Mouse (Mus musculus): Measurements from ENCODE around the gene Kcnk6.

The Kcnk6 gene

GRCm38 (mm10) chr7:29232247-29233013 lies at the start of gene Kcnk6:
Gene Kcnk6, minus strand, starts transcription at chr7:29232515.
- CTCF ChIA-PET: interaction anchor here in 3 of 4 experiments (0.6 to 1.5 kb wide), 8 partner anchors 12 to 171 kb away, joined by 3 to 5 read pairs (median 4); partner anchors contain the start of gene Fam98c (in 1 of the 3)
- POLR2A ChIA-PET: interaction anchor here (0.5 to 2.9 kb wide), 18 partner anchors 11 to 754 kb away, joined by 3 to 11 read pairs (median 4); partner anchors contain the start of genes Ggn (in 2 of the 4), Spred3 (in 2 of the 4), Catsperg1 (in 1 of the 4) and Mrps12 (in 1 of the 4)

- POLR2A ChIA-PET: interaction anchor here (0.6 to 4.7 kb wide), 67 partner anchors 7 to 487 kb away, joined by 3 to 35 read pairs (median 4); partner anchors contain the start of genes Yif1b (in 4 of the 4), 2200002D01Rik (in 2 of the 4), Catsperg1 (in 1 of the 4) and Dpf1 (in 1 of the 4)
- CTCF ChIA-PET: interaction anchor here in 3 of 4 experiments (0.5 to 2.5 kb wide), 14 partner anchors 12 to 508 kb away, joined by 3 to 13 read pairs (median 5); partner anchors contain the start of gene 2200002D01Rik (in 2 of the 3)
These were observed 49.1 kb upstream of the Kcnk6 start, which contains the start of gene Spint2 for GRCm38 (mm10) chr7:29281201-29282073. Gene Spint2, minus strand, starts transcription at chr7:29281912.

GRCm38 (mm10) chr7:29280801-29281200 lies 48.5 kb upstream of the Kcnk6 start:
- CTCF ChIA-PET: interaction anchor here in 3 of 4 experiments (0.5 to 2.5 kb wide), 16 partner anchors 8 to 507 kb away, joined by 3 to 13 read pairs (median 4); partner anchors contain the start of genes 2200002D01Rik (in 2 of the 3) and Ppp1r14a (in 1 of the 3)
- POLR2A ChIA-PET: interaction anchor here (0.6 to 4.7 kb wide), 64 partner anchors 8 to 486 kb away, joined by 3 to 35 read pairs (median 4); partner anchors contain the start of genes Yif1b (in 4 of the 4), 2200002D01Rik (in 2 of the 4), Catsperg1 (in 1 of the 4) and Dpf1 (in 1 of the 4)

- CTCF ChIA-PET: interaction anchor here (0.6 to 2.5 kb wide), 12 partner anchors 9 to 243 kb away, joined by 3 to 13 read pairs (median 4); partner anchors contain the start of genes 2200002D01Rik (in 2 of the 4) and Ppp1r14a (in 1 of the 4)
- POLR2A ChIA-PET: interaction anchor here (0.7 to 4.7 kb wide), 37 partner anchors 8 to 553 kb away, joined by 3 to 35 read pairs (median 4); partner anchors contain the start of genes 2200002D01Rik (in 2 of the 4), Catsperg1 (in 1 of the 4), Dpf1 (in 1 of the 4) and Eif3k (in 1 of the 4)
These were observed 47.6 kb upstream of the Kcnk6 start for GRCm38 (mm10) chr7:29279924-29280323.

- ChIA-PET CTCF (interaction anchor here in 3 of 4 experiments (0.6 to 2.5 kb wide), 6 partner anchors 10 to 244 kb away, joined by 3 to 13 read pairs (median 4); partner anchors contain the start of genes 2200002D01Rik (in 2 of the 3) and Ppp1r14a (in 1 of the 3)), POLR2A (interaction anchor here (0.7 to 4.7 kb wide), 17 partner anchors 8 to 123 kb away, joined by 3 to 35 read pairs (median 5); partner anchors contain the start of genes 2200002D01Rik (in 1 of the 4), Catsperg1 (in 1 of the 4), Fam98c (in 1 of the 4) and Ggn (in 1 of the 4))
These were observed 46.9 kb upstream of the Kcnk6 start for GRCm38 (mm10) chr7:29279261-29279660.

- CTCF ChIA-PET: interaction anchor here in 1 of 4 experiments (1.5 kb wide), 1 partner anchor 33 kb away, joined by 3 read pairs; no protein-coding TSS in a partner anchor
- POLR2A ChIA-PET: interaction anchor here in 2 of 4 experiments (0.6 to 2.2 kb wide), 8 partner anchors 16 to 653 kb away, joined by 3 to 8 read pairs (median 4); partner anchors contain the start of genes 2200002D01Rik (in 1 of the 2) and Yif1b (in 1 of the 2)
These were observed 45.2 kb upstream of the Kcnk6 start for GRCm38 (mm10) chr7:29277510-29277909.

GRCm38 (mm10) chr7:29276715-29277114 lies 44.4 kb upstream of the Kcnk6 start:
- POLR2A ChIA-PET: interaction anchor here in 3 of 4 experiments (0.6 to 2.2 kb wide), 14 partner anchors 10 to 239 kb away, joined by 3 to 8 read pairs (median 3); partner anchors contain the start of genes 2200002D01Rik (in 2 of the 3), Ppp1r14a (in 1 of the 3) and Yif1b (in 1 of the 3)

GRCm38 (mm10) chr7:29271687-29272465 lies 39.6 kb upstream of the Kcnk6 start:
- POLR2A ChIA-PET: interaction anchor here in 2 of 4 experiments (0.5 to 3.5 kb wide), 13 partner anchors 8 to 40 kb away, joined by 3 to 17 read pairs (median 4); partner anchors contain the start of genes 2200002D01Rik (in 1 of the 2), Spint2 (in 1 of the 2) and Yif1b (in 1 of the 2)
- CTCF ChIA-PET: interaction anchor here in 2 of 4 experiments (0.5 to 1.2 kb wide), 4 partner anchors 24 to 327 kb away, joined by 3 to 8 read pairs (median 3); no protein-coding TSS in a partner anchor

More at GRCm38 (mm10) chr7:29276715-29277114, 44.4 kb upstream of the Kcnk6 start:
- CTCF ChIA-PET: interaction anchor here in 3 of 4 experiments (0.6 to 1.5 kb wide), 5 partner anchors 12 to 148 kb away, joined by 3 to 7 read pairs (median 3); no protein-coding TSS in a partner anchor

GRCm38 (mm10) chr7:29270445-29270844 lies 38.1 kb upstream of the Kcnk6 start:
- ChIA-PET POLR2A (interaction anchor here in 3 of 4 experiments (0.5 to 3.5 kb wide), 14 partner anchors 9 to 56 kb away, joined by 3 to 17 read pairs (median 4); partner anchors contain the start of gene 2200002D01Rik (in 2 of the 3)), CTCF (interaction anchor here in 1 of 4 experiments (1.5 kb wide), 2 partner anchors 23 to 224 kb away, joined by 3 to 4 read pairs; partner anchors contain the start of gene 2200002D01Rik)

- POLR2A ChIA-PET: interaction anchor here in 2 of 4 experiments (0.6 to 2.6 kb wide), 3 partner anchors 10 to 14 kb away, joined by 3 to 11 read pairs (median 4); no protein-coding TSS in a partner anchor
- CTCF ChIA-PET: interaction anchor here in 2 of 4 experiments (0.6 to 1.3 kb wide), 2 partner anchors 20 to 275 kb away, joined by 4 to 5 read pairs; no protein-coding TSS in a partner anchor
These were observed 34.6 kb upstream of the Kcnk6 start for GRCm38 (mm10) chr7:29266931-29267330.

- POLR2A ChIA-PET: interaction anchor here in 3 of 4 experiments (0.6 to 2.6 kb wide), 8 partner anchors 14 to 203 kb away, joined by 3 to 11 read pairs (median 4); partner anchors contain the start of genes 2200002D01Rik (in 1 of the 3) and Spint2 (in 1 of the 3)
- CTCF ChIA-PET: interaction anchor here in 3 of 4 experiments (0.6 to 1.4 kb wide), 3 partner anchors 10 to 258 kb away, joined by 3 to 4 read pairs (median 3); partner anchors contain the start of gene Yif1b (in 1 of the 3)
These were observed 33.3 kb upstream of the Kcnk6 start for GRCm38 (mm10) chr7:29265636-29266035.

- ChIA-PET POLR2A (interaction anchor here in 2 of 4 experiments (0.7 to 2.9 kb wide), 5 partner anchors 9 to 17 kb away, joined by 3 to 9 read pairs (median 3); partner anchors contain the start of gene Spint2 (in 1 of the 2)), CTCF (interaction anchor here in 2 of 4 experiments (0.6 to 1.8 kb wide), 3 partner anchors 16 to 20 kb away, joined by 3 to 6 read pairs (median 3); no protein-coding TSS in a partner anchor)
These were observed 31.5 kb upstream of the Kcnk6 start for GRCm38 (mm10) chr7:29263831-29264230.

- CTCF ChIA-PET: interaction anchor here in 2 of 4 experiments (0.5 to 1.1 kb wide), 2 partner anchors 15 to 41 kb away, joined by 3 read pairs; no protein-coding TSS in a partner anchor
- POLR2A ChIA-PET: interaction anchor here in 2 of 4 experiments (0.6 to 2.9 kb wide), 6 partner anchors 9 to 19 kb away, joined by 3 to 9 read pairs (median 4); partner anchors contain the start of gene 2200002D01Rik (in 1 of the 2)
These were observed 29.8 kb upstream of the Kcnk6 start for GRCm38 (mm10) chr7:29262151-29262550.

GRCm38 (mm10) chr7:29259781-29260730 lies 27.7 kb upstream of the Kcnk6 start:
- CTCF ChIA-PET: interaction anchor here in 3 of 4 experiments (0.7 to 3.2 kb wide), 4 partner anchors 12 to 22 kb away, joined by 3 to 13 read pairs (median 6); partner anchors contain the start of gene 2200002D01Rik (in 2 of the 3)
- POLR2A ChIA-PET: interaction anchor here in 2 of 4 experiments (0.8 to 2.0 kb wide), 10 partner anchors 9 to 105 kb away, joined by 3 to 13 read pairs (median 4); partner anchors contain the start of genes Spint2 (in 2 of the 2), 2200002D01Rik (in 1 of the 2) and Yif1b (in 1 of the 2)
